In the genomic region with DNA sequence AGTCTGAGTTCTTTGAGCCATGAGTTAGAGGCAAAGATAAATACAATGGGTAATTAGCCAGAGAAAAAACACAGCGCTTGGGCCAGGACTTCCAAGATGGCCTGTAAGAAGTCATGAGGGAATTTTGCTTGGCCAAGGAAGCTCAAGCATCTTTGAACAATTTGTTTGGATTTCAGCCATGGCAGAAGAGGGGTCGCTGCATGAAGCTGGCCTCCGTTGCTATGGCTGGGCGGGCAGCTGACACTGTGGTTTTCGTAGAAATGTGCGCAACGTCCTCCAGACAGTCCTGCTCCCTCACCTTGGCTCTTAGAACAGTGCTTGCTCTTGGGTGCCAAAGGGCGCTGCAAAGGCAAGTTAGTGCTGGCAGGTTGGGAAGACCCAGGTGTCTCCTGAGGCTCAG, we compare ENCODE assay signal across 21 mouse cellular contexts. TPM values are rescaled to one million over a fixed set of nuclear protein-coding genes. Genes with fewer than 3 reads are reported as not detected.
DNase-seq lines count a peak whose midpoint lies in the region; ATAC-seq and TF ChIP-seq lines count a peak whose summit lies in the region.
"Had no signal": no experiment of that assay in that cellular context is flagged by ENCODE, and none has a peak within 500 bp of the region (broad histone marks: within the 10 kb centered on the region; RNA-seq: fewer than 3 reads in every experiment).

No protein-coding gene starts in this region.

- peaks cover 25% of the 10 kb centered on the region for H3K4me1 ChIP-seq in forebrain, embryonic 10.5 days
- H3K4me1 ChIP-seq in forebrain, embryonic 11.5 days (replicated peaks; ENCODE audit: control insufficient read depth, insufficient read depth, low read length), result peaks cover 8% of the 10 kb centered on the region; the same call in 1 of the 2 replicates
- H3K4me1 ChIP-seq in kidney, adult 2 months (ENCODE audit: control insufficient read depth, insufficient read depth, low read length), result no peaks in the 10 kb centered on the region; the same call in 1 of the 2 replicates
- H3K4me1 ChIP-seq in kidney, embryonic 16.5 days (ENCODE audit: insufficient read depth, low read length), result peaks cover 19% of the 10 kb centered on the region
- H3K4me1 ChIP-seq in midbrain, postnatal 0 days (ENCODE audit: insufficient read depth, low read length), result peaks cover 8% of the 10 kb centered on the region; the same call in 1 of the 2 replicates
- H3K4me1 ChIP-seq in midbrain, embryonic 11.5 days (ENCODE audit: control insufficient read depth, insufficient read depth, low read length), result peaks cover 9% of the 10 kb centered on the region
- H3K4me1 ChIP-seq in limb, embryonic 10.5 days, result peaks cover 33% of the 10 kb centered on the region
- H3K4me1 ChIP-seq in liver, embryonic 12.5 days, result peaks cover 9% of the 10 kb centered on the region; the same call in 1 of the 2 replicates

- H3K4me3 ChIP-seq in forebrain, embryonic 10.5 days, result no peak overlapping the region
- no peak overlapping the region for H3K4me3 ChIP-seq in forebrain, embryonic 11.5 days (ENCODE audit: low read depth, low read length)
- no peak overlapping the region for H3K4me3 ChIP-seq in kidney, adult 2 months (ENCODE audit: insufficient read depth, low read depth, low read length)
- H3K4me3 ChIP-seq in kidney, embryonic 16.5 days (ENCODE audit: low read length), result no peak overlapping the region
- no peak overlapping the region for H3K4me3 ChIP-seq in midbrain, postnatal 0 days (ENCODE audit: low read depth, low read length)
- H3K4me3 ChIP-seq in midbrain, embryonic 11.5 days (ENCODE audit: low read depth, low read length), result no peak overlapping the region
- H3K4me3 ChIP-seq in limb, embryonic 10.5 days, result no peak overlapping the region
- no peak overlapping the region for H3K4me3 ChIP-seq in liver, embryonic 12.5 days
- H3K4me3 ChIP-seq: gastrocnemius, adult 2 months; intestine, embryonic 15.5 days; limb, embryonic 13.5 days; liver, embryonic 13.5 days had no signal

- ATAC-seq in forebrain, embryonic 11.5 days (replicated peaks; ENCODE audit: low FRiP score), result no peak
- ATAC-seq in kidney, embryonic 16.5 days (ENCODE audit: low FRiP score, low TSS enrichment), result no peak
- no peak for ATAC-seq in midbrain, postnatal 0 days (ENCODE audit: low FRiP score)
- ATAC-seq in midbrain, embryonic 11.5 days (ENCODE audit: low FRiP score), result no peak
- ATAC-seq in liver, embryonic 12.5 days, result no peak
- ATAC-seq: CD4-positive, CD25-positive, alpha-beta regulatory T cell, adult 4 months; intestine, embryonic 15.5 days had no signal

- no peak overlapping the region for H3K4me2 ChIP-seq in forebrain, embryonic 11.5 days (ENCODE audit: low read depth, low read length, severe bottlenecking)
- no peak overlapping the region for H3K4me2 ChIP-seq in kidney, embryonic 16.5 days (replicated peaks; ENCODE audit: low read depth, low read length)
- no peak overlapping the region for H3K4me2 ChIP-seq in midbrain, postnatal 0 days (ENCODE audit: low read depth, low read length, poor library complexity, severe bottlenecking)
- H3K4me2 ChIP-seq in midbrain, embryonic 11.5 days, result no peak overlapping the region
- H3K4me2 ChIP-seq in liver, embryonic 12.5 days, result no peak overlapping the region
- H3K4me2 ChIP-seq: intestine, embryonic 15.5 days; limb, embryonic 13.5 days; liver, embryonic 13.5 days had no signal

- no peak overlapping the region for H3K9ac ChIP-seq in forebrain, embryonic 11.5 days (ENCODE audit: low read length)
- H3K9ac ChIP-seq in kidney, embryonic 16.5 days (replicated peaks; ENCODE audit: low read length), result no peak overlapping the region
- H3K9ac ChIP-seq in midbrain, postnatal 0 days (replicated peaks; ENCODE audit: low read length, poor library complexity, severe bottlenecking), result no peak overlapping the region
- no peak overlapping the region for H3K9ac ChIP-seq in midbrain, embryonic 11.5 days (ENCODE audit: low read length)
- H3K9ac ChIP-seq in liver, embryonic 12.5 days, result no peak overlapping the region
- H3K9ac ChIP-seq: intestine, embryonic 15.5 days; limb, embryonic 13.5 days; liver, embryonic 13.5 days had no signal

- 0 out of 2 replicates have a peak overlapping the region, but pooled peaks have one; percentile 6 for H3K27ac ChIP-seq in forebrain, embryonic 10.5 days
- no peak overlapping the region for H3K27ac ChIP-seq in forebrain, embryonic 11.5 days (ENCODE audit: low read depth, low read length)
- H3K27ac ChIP-seq in kidney, adult 2 months (ENCODE audit: insufficient read depth, low read depth, low read length), result no peak overlapping the region
- H3K27ac ChIP-seq in kidney, embryonic 16.5 days (ENCODE audit: low read length), result no peak overlapping the region
- H3K27ac ChIP-seq in midbrain, postnatal 0 days (ENCODE audit: low read depth, low read length), result no peak overlapping the region
- no peak overlapping the region for H3K27ac ChIP-seq in midbrain, embryonic 11.5 days (ENCODE audit: low read depth, low read length)
- peak overlapping the region; percentile 66 for H3K27ac ChIP-seq in limb, embryonic 10.5 days
- H3K27ac ChIP-seq in liver, embryonic 12.5 days, result no peak overlapping the region
- H3K27ac ChIP-seq: gastrocnemius, adult 2 months; intestine, embryonic 15.5 days; limb, embryonic 13.5 days; liver, embryonic 13.5 days had no signal

- H3K27me3 ChIP-seq in forebrain, embryonic 10.5 days (ENCODE audit: poor library complexity, severe bottlenecking), result no peaks in the 10 kb centered on the region
- no peaks in the 10 kb centered on the region for H3K27me3 ChIP-seq in forebrain, embryonic 11.5 days (ENCODE audit: control insufficient read depth, insufficient read depth, low read length)
- no peaks in the 10 kb centered on the region for H3K27me3 ChIP-seq in kidney, adult 2 months (replicated peaks; ENCODE audit: control insufficient read depth, insufficient read depth, low read length)
- H3K27me3 ChIP-seq in kidney, embryonic 16.5 days (ENCODE audit: insufficient read depth, low read length), result no peaks in the 10 kb centered on the region
- no peaks in the 10 kb centered on the region for H3K27me3 ChIP-seq in midbrain, postnatal 0 days (ENCODE audit: insufficient read depth, low read length)
- H3K27me3 ChIP-seq in midbrain, embryonic 11.5 days (ENCODE audit: control insufficient read depth, insufficient read depth, low read length), result no peaks in the 10 kb centered on the region
- no peaks in the 10 kb centered on the region for H3K27me3 ChIP-seq in limb, embryonic 10.5 days (ENCODE audit: low read depth, poor library complexity, severe bottlenecking)
- 0 out of 2 replicates have a peak, but pooled peaks cover 4% of the 10 kb centered on the region for H3K27me3 ChIP-seq in liver, embryonic 12.5 days (replicated peaks)
- H3K27me3 ChIP-seq: intestine, embryonic 15.5 days; limb, embryonic 13.5 days; liver, embryonic 13.5 days had no signal

- DNase-seq in forebrain, embryonic 10.5 days (ENCODE audit: extremely low spot score, low spot score), result no peak
- DNase-seq in forebrain, embryonic 11.5 days (ENCODE audit: low spot score), result no peak
- DNase-seq in kidney, adult 2 months, result peak; percentile 7
- peak; percentile 53 for DNase-seq in midbrain, postnatal 0 days (ENCODE audit: low spot score)
- DNase-seq in midbrain, embryonic 11.5 days (ENCODE audit: low spot score, missing footprints), result no peak
- no peak for DNase-seq in limb, embryonic 10.5 days (ENCODE audit: low spot score)
- DNase-seq: adrenal gland, postnatal 14 days; cerebellum, adult 8-10 months; gastrocnemius, adult 2 months; heart, postnatal 10 days; kidney, adult 9 months; liver, embryonic 13.5 days; lung, adult 2 months; lung, postnatal 14 days; right cerebral cortex, postnatal 14 days; spleen, adult 18-20 months had no signal

- no peaks in the 10 kb centered on the region for H3K36me3 ChIP-seq in forebrain, embryonic 10.5 days (replicated peaks)
- H3K36me3 ChIP-seq in forebrain, embryonic 11.5 days (ENCODE audit: control insufficient read depth, insufficient read depth, low read length), result no peaks in the 10 kb centered on the region
- H3K36me3 ChIP-seq in kidney, adult 2 months (ENCODE audit: control insufficient read depth, insufficient read depth, low read length), result no peaks in the 10 kb centered on the region
- H3K36me3 ChIP-seq in kidney, embryonic 16.5 days (ENCODE audit: insufficient read depth, low read length), result no peaks in the 10 kb centered on the region
- no peaks in the 10 kb centered on the region for H3K36me3 ChIP-seq in midbrain, postnatal 0 days (ENCODE audit: insufficient read depth, low read length)
- no peaks in the 10 kb centered on the region for H3K36me3 ChIP-seq in midbrain, embryonic 11.5 days (ENCODE audit: control insufficient read depth, insufficient read depth, low read length)
- H3K36me3 ChIP-seq in limb, embryonic 10.5 days, result no peaks in the 10 kb centered on the region
- H3K36me3 ChIP-seq in liver, embryonic 12.5 days, result no peaks in the 10 kb centered on the region
- H3K36me3 ChIP-seq: intestine, embryonic 15.5 days; limb, embryonic 13.5 days; liver, embryonic 13.5 days had no signal

- whole genome bisulfite sequencing in forebrain, embryonic 10.5 days, result 81% methylated on average over 8 of the region's 8 CpGs
- 73% methylated on average over 8 of the region's 8 CpGs for WGBS in forebrain, embryonic 11.5 days
- WGBS in kidney, adult 2 months, result 57% methylated on average over 8 of the region's 8 CpGs
- 66% methylated on average over 8 of the region's 8 CpGs for WGBS in kidney, embryonic 16.5 days
- WGBS in midbrain, postnatal 0 days, result 75% methylated on average over 8 of the region's 8 CpGs
- WGBS in midbrain, embryonic 11.5 days, result 81% methylated on average over 8 of the region's 8 CpGs
- 84% methylated on average over 8 of the region's 8 CpGs for WGBS in limb, embryonic 10.5 days
- 72% methylated on average over 8 of the region's 8 CpGs for WGBS in liver, embryonic 12.5 days (ENCODE audit: insufficient replicate concordance)

- no peak for TF ChIP-seq POLR2A in kidney, adult 2 months (IDR thresholded peaks at IDR 0.05; ENCODE audit: low read depth, low read length)

- no peak for TF ChIP-seq CTCF in kidney, adult 2 months (conservative IDR thresholded peaks at IDR 0.05; ENCODE audit: insufficient read depth, insufficient read length, low read depth, low read length)
- TF ChIP-seq CTCF in midbrain, postnatal 0 days (IDR thresholded peaks at IDR 0.05), result no peak

- H3K9me3 ChIP-seq in forebrain, embryonic 10.5 days, result no peaks in the 10 kb centered on the region
- H3K9me3 ChIP-seq in forebrain, embryonic 11.5 days (ENCODE audit: control insufficient read depth, low read length), result no peaks in the 10 kb centered on the region
- no peaks in the 10 kb centered on the region for H3K9me3 ChIP-seq in kidney, embryonic 16.5 days (ENCODE audit: low read length)
- H3K9me3 ChIP-seq in midbrain, postnatal 0 days (ENCODE audit: low read length), result no peaks in the 10 kb centered on the region
- no peaks in the 10 kb centered on the region for H3K9me3 ChIP-seq in midbrain, embryonic 11.5 days (ENCODE audit: control insufficient read depth, low read length)
- no peaks in the 10 kb centered on the region for H3K9me3 ChIP-seq in limb, embryonic 10.5 days (replicated peaks)
- no peaks in the 10 kb centered on the region for H3K9me3 ChIP-seq in liver, embryonic 12.5 days (replicated peaks)
- H3K9me3 ChIP-seq: intestine, embryonic 15.5 days; limb, embryonic 13.5 days; liver, embryonic 13.5 days had no signal

RNA-seq across cellular contexts. Expression of a gene that starts 25.9 kb away (rescaled TPM):
- polyA plus RNA-seq in forebrain, embryonic 10.5 days (2016; fragmentation: Nextera tagmentation; extraction: Ambion mirVana), result 3.3 and 3.7 TPM in 2 replicates
- polyA plus RNA-seq in forebrain, embryonic 11.5 days (2014; fragmentation: Nextera tagmentation; extraction: Ambion mirVana), result 5.5 and 5.8 TPM in 2 replicates
- 20.6 and 25.9 TPM in 2 replicates for polyA plus RNA-seq in kidney, adult 2 months (2012; rRNA removed)
- 4.7 and 5.9 TPM in 2 replicates for polyA plus RNA-seq in kidney, embryonic 16.5 days (2015; fragmentation: Nextera tagmentation; extraction: Ambion mirVana)
- total RNA-seq in midbrain, postnatal 0 days (2014; rRNA removed), result 17.2 and 19.4 TPM in 2 replicates
- polyA plus RNA-seq in midbrain, postnatal 0 days (2015; fragmentation: Nextera tagmentation; extraction: Ambion mirVana), result 2.8 and 3.0 TPM in 2 replicates
- 4.0 and 4.5 TPM in 2 replicates for polyA plus RNA-seq in midbrain, embryonic 11.5 days (2014; fragmentation: Nextera tagmentation; extraction: Ambion mirVana)
- 3.1 and 4.0 TPM in 2 replicates for polyA plus RNA-seq in limb, embryonic 10.5 days (2016; fragmentation: Nextera tagmentation; extraction: Ambion mirVana)
- polyA plus RNA-seq in liver, embryonic 12.5 days (2016; fragmentation: Nextera tagmentation; extraction: Ambion mirVana), result 10.0 and 10.7 TPM in 2 replicates

Comparison
In these comparisons a context has a peak if more than half of its experiments do, and no peak if none do; other contexts are left out.
1. DNase-seq: peak in kidney, adult 2 months (single experiment) and midbrain, postnatal 0 days (single experiment); none in forebrain, embryonic 10.5 days (single experiment), forebrain, embryonic 11.5 days (single experiment), midbrain, embryonic 11.5 days (single experiment) and limb, embryonic 10.5 days (single experiment).
2. H3K27ac ChIP-seq: peak in forebrain, embryonic 10.5 days (single experiment) and limb, embryonic 10.5 days (single experiment); none in forebrain, embryonic 11.5 days (single experiment), kidney, adult 2 months (single experiment), kidney, embryonic 16.5 days (single experiment), midbrain, postnatal 0 days (single experiment), midbrain, embryonic 11.5 days (single experiment) and liver, embryonic 12.5 days (single experiment).